Mouse (Mus musculus) megakaryocyte, embryonic 14.5 days (primary cell): ENCODE data around the gene Vps8.

Experiments
- FLI1 ChIP-seq: IDR thresholded peaks from 2 replicates; pipeline ENCODE4 v1.6.1; 2012; ENCODE audit warnings: low read length, inconsistent platforms, mixed read lengths
- GATA1 ChIP-seq: IDR thresholded peaks from 3 replicates; pipeline ENCODE4 v1.6.1; 2012; ENCODE audit warnings: mixed read lengths, low read length, inconsistent platforms, borderline replicate concordance

GRCm38 (mm10) chr16:21538889-21539288 lies 116.0 kb downstream of the Vps8 start:
- TF ChIP-seq FLI1, result no peak
- no peak for TF ChIP-seq GATA1
